Mouse (Mus musculus) forebrain, postnatal 0 days (tissue): ENCODE data around the gene Fndc3a. TPM values are rescaled to one million over a fixed set of nuclear protein-coding genes. Genes with fewer than 3 reads are reported as not detected.

Experiments used
- ATAC-seq: fragments of 200-750 bp; cut with Nextera tagmentation; 2 replicates; pipeline ENCODE4 v1.8.0; 2017; ENCODE audit warnings: mild to moderate bottlenecking, moderate library complexity
- DNase-seq: peaks from one replicate; pipeline ENCODE4 v3.0.0-alpha.2; 2015
- H3K27ac ChIP-seq: fragments of 300-500 bp; sonication (generic); 2 replicates; pipeline ENCODE4 v1.5.1; 2014; ENCODE audit warnings: low read depth, mild to moderate bottlenecking, antibody characterized with exemption, low read length, moderate library complexity, mixed read lengths
- H3K27me3 ChIP-seq: fragments of 300-500 bp; sonication (generic); 2 replicates; pipeline ENCODE4 v1.6.1; 2014; ENCODE audit warnings: mild to moderate bottlenecking, low read length, mixed read lengths; ENCODE audit not compliant: insufficient read depth
- H3K36me3 ChIP-seq: fragments of 300-500 bp; sonication (generic); 2 replicates; pipeline ENCODE4 v1.6.1; 2014; ENCODE audit warnings: mild to moderate bottlenecking, moderate library complexity; ENCODE audit not compliant: insufficient read depth
- H3K4me1 ChIP-seq: fragments of 300-500 bp; sonication (generic); 2 replicates; pipeline ENCODE4 v1.6.1; 2014; ENCODE audit warnings: antibody characterized with exemption; ENCODE audit not compliant: insufficient read depth
- H3K4me2 ChIP-seq: fragments of 300-500 bp; sonication (generic); 2 replicates; pipeline ENCODE4 v1.6.1; 2014; ENCODE audit warnings: low read depth, mild to moderate bottlenecking, moderate library complexity
- H3K4me3 ChIP-seq: fragments of 300-500 bp; sonication (generic); 2 replicates; pipeline ENCODE4 v1.5.1; 2014; ENCODE audit warnings: low read depth, low read length, mixed read lengths
- H3K9ac ChIP-seq: fragments of 300-500 bp; sonication (generic); 2 replicates; pipeline ENCODE4 v1.6.1; 2014; ENCODE audit warnings: mild to moderate bottlenecking
- H3K9me3 ChIP-seq: fragments of 300-500 bp; sonication (generic); 2 replicates; pipeline ENCODE4 v1.6.1; 2016; ENCODE audit warnings: low read length
- CTCF ChIP-seq: sonication (generic); IDR thresholded peaks from 2 replicates; pipeline ENCODE4 v1.5.1; 2016; ENCODE audit warnings: antibody characterized with exemption, control low read depth, low read depth
- WGBS: fragments of 180-500 bp; shearing (Covaris S2); extraction: QIAGEN DNeasy Blood & Tissue Kit; methylation state at CpG from one replicate; pipeline ENCODE4 v1.1.7; 2014; 5-methylcytosine and 5-hydroxymethylcytosine counted together
- polyA plus RNA-seq: library from polyadenylated mRNA; unstranded; fragments of >200 nt; fragmentation: Nextera tagmentation; extraction: Ambion mirVana; gene quantifications from 2 replicates; pipeline ENCODE4 v1.2.1, GENCODE M21; 2015
- total RNA-seq: library from RNA; depleted of rRNA; stranded (reverse); fragments of >200 nt; gene quantifications from 2 replicates; pipeline ENCODE4 v1.2.3, GENCODE M21; 2014

The Fndc3a gene
- total and polyA plus RNA-seq, 2 experiments from 2014 or later: 38.4 to 55.8 TPM

DNA sequence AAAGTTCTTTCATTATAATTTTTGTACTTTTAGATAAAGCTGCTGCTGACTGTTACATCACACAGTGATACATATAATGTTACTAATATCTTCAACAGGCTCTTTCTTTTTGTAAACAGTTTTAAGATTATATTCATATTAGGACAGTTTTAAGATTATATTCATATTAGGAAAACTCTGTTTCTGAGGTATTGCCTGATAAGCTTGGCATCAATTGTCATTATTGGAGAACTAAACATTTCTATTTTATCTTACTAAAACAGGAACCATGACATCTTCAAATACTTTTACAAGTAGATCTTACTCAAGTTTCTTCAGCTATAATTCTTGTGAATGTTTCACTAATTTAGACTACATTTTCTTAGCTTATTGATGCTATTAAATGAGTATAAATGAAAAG lies 84.4 kb downstream of the Fndc3a start:
- TF ChIP-seq CTCF: no peak
- ATAC-seq (no peak), DNase-seq (no peak)
- no peaks in the 10 kb centered on the region for H3K27me3 ChIP-seq
- no peak overlapping the region for H3K9ac ChIP-seq
- H3K36me3 ChIP-seq: no peaks in the 10 kb centered on the region
- no peaks in the 10 kb centered on the region for H3K9me3 ChIP-seq
- no peak overlapping the region for H3K4me2 ChIP-seq
- H3K4me3 ChIP-seq: no peak overlapping the region
- no peak overlapping the region for H3K27ac ChIP-seq
- H3K4me1 ChIP-seq: no peaks in the 10 kb centered on the region

DNA sequence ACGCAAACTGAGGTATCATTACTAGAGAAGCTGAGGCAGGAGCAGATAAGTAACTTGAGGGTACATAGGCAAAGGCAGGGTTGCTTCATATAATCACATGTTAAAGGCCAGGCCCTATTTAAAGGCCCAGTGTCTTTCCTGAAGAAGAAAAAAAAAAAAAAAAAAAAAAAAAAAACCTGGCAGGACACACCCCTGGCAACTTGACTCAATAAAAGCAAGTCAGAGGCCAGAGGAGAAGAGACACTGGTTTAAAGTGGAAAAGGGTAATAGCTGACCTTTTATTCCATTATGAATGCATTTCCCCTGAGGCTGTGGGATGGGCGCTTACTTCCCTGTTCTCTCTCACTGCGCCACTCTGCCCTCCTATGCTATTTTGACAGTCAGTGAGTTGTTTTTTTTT lies 105.7 kb downstream of the Fndc3a start:
- 91% methylated on average over 3 of the region's 3 CpGs for WGBS
- Histone ChIP-seq H3K9me3 (no peaks in the 10 kb centered on the region), H3K4me3 (no peak overlapping the region), H3K27ac (no peak overlapping the region), H3K4me1 (peaks cover 17% of the 10 kb centered on the region), H3K27me3 (no peaks in the 10 kb centered on the region), H3K9ac (no peak overlapping the region), H3K4me2 (no peak overlapping the region), H3K36me3 (no peaks in the 10 kb centered on the region)
- DNase-seq (no peak), ATAC-seq (no peak)
- TF ChIP-seq CTCF: no peak

DNA sequence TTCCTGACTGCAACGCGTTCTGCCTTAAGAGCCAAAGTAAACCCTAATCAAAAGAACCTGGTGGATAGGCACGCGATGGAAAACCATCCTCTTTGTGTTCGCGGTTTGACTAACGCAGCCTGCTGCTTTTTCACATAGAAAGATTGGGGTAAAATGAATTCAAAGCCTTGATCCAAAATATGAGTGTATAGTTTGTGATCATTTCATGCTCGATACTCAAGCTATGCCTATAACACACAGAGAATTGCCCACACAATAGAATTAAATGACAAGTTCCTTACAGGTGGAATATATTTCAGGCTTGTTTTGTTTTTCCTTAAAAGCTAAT lies 106.6 kb downstream of the Fndc3a start:
- WGBS: 1% methylated on average over 8 of the region's 8 CpGs
- Histone ChIP-seq H3K4me3 (peak overlapping the region; percentile 58), H3K9ac (peak overlapping the region; percentile 63), H3K27me3 (no peaks in the 10 kb centered on the region), H3K4me1 (peaks cover 17% of the 10 kb centered on the region), H3K27ac (peak overlapping the region; percentile 83), H3K9me3 (no peaks in the 10 kb centered on the region), H3K36me3 (no peaks in the 10 kb centered on the region), H3K4me2 (peak overlapping the region; percentile 69)
- TF ChIP-seq CTCF: no peak
- no peak; the same call in 1 of the 2 replicates for ATAC-seq
- DNase-seq: no peak

DNA sequence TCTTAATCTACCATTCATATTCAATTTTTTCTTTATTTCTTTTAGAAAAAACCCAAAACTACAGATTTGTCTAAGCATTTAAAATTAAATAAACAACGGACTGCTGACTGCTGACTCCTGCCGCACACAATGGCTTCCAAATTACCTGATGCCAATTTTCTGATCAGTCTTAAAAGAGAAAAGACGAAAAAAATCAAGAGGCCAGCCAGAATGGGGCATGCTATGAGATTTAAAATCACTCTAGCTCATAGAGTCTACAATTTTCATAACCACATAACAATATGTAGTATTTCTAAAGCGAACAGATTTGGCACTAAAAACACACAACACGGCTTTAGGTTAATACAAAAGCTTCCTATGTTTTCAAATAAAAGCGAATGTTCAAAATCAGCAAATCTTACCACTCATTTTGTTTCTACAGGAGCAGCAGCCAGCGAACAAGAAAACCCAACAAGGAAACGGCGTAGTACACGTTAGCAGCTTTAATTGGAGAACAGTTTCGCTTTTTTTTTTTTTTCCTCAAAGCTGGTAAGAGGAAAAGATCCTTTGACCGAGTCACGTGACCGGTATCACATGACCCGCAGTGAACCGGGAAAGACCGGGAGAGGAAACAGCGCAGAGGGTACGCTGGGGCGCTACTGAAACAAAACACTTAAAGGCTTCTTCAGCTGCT lies 107.1 kb downstream of the Fndc3a start:
- no peaks in the 10 kb centered on the region for H3K9me3 ChIP-seq
- H3K27ac ChIP-seq: peak overlapping the region; percentile 83
- ATAC-seq (peak; percentile 98), DNase-seq (peak; percentile 94)
- peak overlapping the region; percentile 69 for H3K4me2 ChIP-seq
- H3K4me1 ChIP-seq: peaks cover 17% of the 10 kb centered on the region
- TF ChIP-seq CTCF: no peak
- no peaks in the 10 kb centered on the region for H3K27me3 ChIP-seq
- WGBS: under 1% methylated on average over 20 of the region's 20 CpGs
- peaks cover 5% of the 10 kb centered on the region; the same call in 1 of the 2 replicates for H3K36me3 ChIP-seq
- H3K9ac ChIP-seq: peak overlapping the region; percentile 63
- H3K4me3 ChIP-seq: peak overlapping the region; percentile 58

DNA sequence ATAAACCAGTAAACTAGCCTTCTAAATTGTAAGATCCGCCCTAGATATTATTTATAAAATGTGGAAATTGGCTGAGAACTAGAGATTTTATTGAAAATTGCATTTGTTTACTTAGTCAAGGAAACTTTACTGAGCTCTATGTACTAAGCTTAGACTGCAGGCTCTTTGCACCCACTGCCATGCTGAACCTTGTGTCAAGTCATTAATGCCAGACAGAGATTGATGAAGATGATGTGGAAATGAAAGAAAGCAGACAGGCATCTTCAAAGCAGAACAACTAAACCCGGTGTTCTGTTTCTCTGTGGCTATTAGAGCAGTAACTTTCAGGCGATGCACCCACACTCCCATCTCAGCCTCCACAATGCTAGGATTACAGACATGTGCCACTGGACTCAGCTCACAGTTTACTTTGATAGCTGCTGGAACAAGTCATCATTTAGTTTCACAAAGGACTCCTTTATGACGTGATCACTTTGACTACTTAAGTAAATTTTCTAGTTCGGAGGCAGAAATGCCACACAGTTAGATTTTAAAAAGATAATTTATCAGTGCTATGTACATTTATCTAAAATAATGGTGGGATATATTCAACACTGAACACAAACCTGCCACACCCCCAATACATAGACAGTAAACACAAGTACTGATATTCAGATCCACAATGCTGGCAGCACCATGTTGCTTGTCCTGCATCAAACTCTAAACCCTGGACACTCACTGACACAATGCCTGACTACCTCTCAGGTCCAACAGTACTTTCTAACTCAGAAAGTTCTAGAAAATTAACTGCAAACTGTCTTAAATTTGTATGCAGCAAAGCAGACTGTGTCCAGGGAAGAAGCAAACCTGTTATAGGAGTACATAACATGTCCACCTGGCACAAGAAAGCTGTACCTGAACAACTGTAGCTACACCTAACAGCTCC lies 108.2 kb downstream of the Fndc3a start:
- Histone ChIP-seq H3K4me1 (peaks cover 17% of the 10 kb centered on the region), H3K27me3 (no peaks in the 10 kb centered on the region), H3K4me2 (peak overlapping the region; percentile 69), H3K9ac (peak overlapping the region; percentile 63; the same call in 1 of the 2 replicates), H3K36me3 (peaks cover 7% of the 10 kb centered on the region; the same call in 1 of the 2 replicates), H3K9me3 (no peaks in the 10 kb centered on the region), H3K4me3 (peak overlapping the region; percentile 58), H3K27ac (0 out of 2 replicates have a peak overlapping the region, but pooled peaks have one; percentile 10)
- TF ChIP-seq CTCF: no peak
- peak; percentile 13 for DNase-seq
- ATAC-seq: no peak
- 66% methylated on average over 5 of the region's 5 CpGs for WGBS

DNA sequence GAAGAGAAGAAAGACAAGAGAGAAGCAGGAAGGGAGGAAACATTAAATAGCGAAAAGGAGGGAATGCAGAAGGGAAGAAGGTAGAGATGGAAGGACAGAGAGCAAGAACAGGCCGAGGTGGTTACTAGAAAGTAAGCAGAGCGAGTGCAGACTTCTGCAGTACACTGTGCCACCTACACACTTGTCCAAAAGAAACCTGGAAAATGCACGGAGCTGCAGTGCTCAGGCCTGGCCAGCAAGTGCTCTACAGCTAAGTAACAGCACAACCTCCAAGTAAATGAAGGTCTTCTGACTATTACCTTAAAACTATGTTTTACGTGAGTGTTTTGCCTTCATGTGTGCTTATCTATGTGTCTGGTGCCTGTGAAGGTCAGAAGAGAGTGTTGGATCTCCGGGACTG lies 109.4 kb downstream of the Fndc3a start:
- DNase-seq (no peak), ATAC-seq (no peak)
- Histone ChIP-seq H3K27me3 (no peaks in the 10 kb centered on the region), H3K4me1 (peaks cover 17% of the 10 kb centered on the region), H3K4me2 (no peak overlapping the region), H3K36me3 (peaks cover 7% of the 10 kb centered on the region; the same call in 1 of the 2 replicates), H3K4me3 (no peak overlapping the region), H3K27ac (no peak overlapping the region), H3K9me3 (no peaks in the 10 kb centered on the region), H3K9ac (no peak overlapping the region)
- TF ChIP-seq CTCF: no peak
- 85% methylated on average over 6 of the region's 6 CpGs for WGBS
